Mouse (Mus musculus) CH12F3 (cell line): Measurements from ENCODE around the gene Necab3.

ENCODE experiments used
- in situ Hi-C: fragments of 300-500 bp; cut with MboI; formaldehyde crosslinking; loops from 2 replicates; pipeline ENCODE4 v1.14.3; 2020; ENCODE audit warnings: low sequenced_read_pairs

Necab3 gene

GRCm38 (mm10) chr2:154543567-154544347 lies 14.9 kb downstream of the Necab3 start:
- in situ Hi-C loops, result no loop called here

GRCm38 (mm10) chr2:154541630-154542029 lies 17.1 kb downstream of the Necab3 start:
- in situ Hi-C loops, result no loop called here

GRCm38 (mm10) chr2:154539720-154540119 lies 19.0 kb downstream of the Necab3 start:
- in situ Hi-C loops, result loop anchor here (5.0 kb wide), 1 partner anchor 122 kb away; no protein-coding TSS in a partner anchor

GRCm38 (mm10) chr2:154538710-154539109 lies 20.0 kb downstream of the Necab3 start:
- in situ Hi-C loops, result loop anchor here (5.0 kb wide), 1 partner anchor 121 kb away; no protein-coding TSS in a partner anchor

- in situ Hi-C loops, result loop anchor here (5.0 kb wide), 1 partner anchor 121 kb away; no protein-coding TSS in a partner anchor
Observed at GRCm38 (mm10) chr2:154538310-154538709, 20.4 kb downstream of the Necab3 start.

GRCm38 (mm10) chr2:154534704-154535270 lies 23.9 kb downstream of the Necab3 start:
- in situ Hi-C loops, result loop anchor here (5.0 kb wide), 1 partner anchor 117 kb away; no protein-coding TSS in a partner anchor

- in situ Hi-C loops, result no loop called here
Observed at GRCm38 (mm10) chr2:154532888-154533287, 25.8 kb downstream of the Necab3 start.

- in situ Hi-C loops, result no loop called here
Observed at GRCm38 (mm10) chr2:154526531-154526930, 32.2 kb downstream of the Necab3 start.

GRCm38 (mm10) chr2:154525285-154525684 lies 33.4 kb downstream of the Necab3 start:
- in situ Hi-C loops, result no loop called here

GRCm38 (mm10) chr2:154522334-154522733 lies 36.4 kb downstream of the Necab3 start:
- in situ Hi-C loops, result no loop called here

- in situ Hi-C loops, result no loop called here
Observed at GRCm38 (mm10) chr2:154521449-154521848, 37.2 kb downstream of the Necab3 start.

- in situ Hi-C loops, result no loop called here
Observed at GRCm38 (mm10) chr2:154517424-154517823, 41.3 kb downstream of the Necab3 start.

GRCm38 (mm10) chr2:154516944-154517343 lies 41.7 kb downstream of the Necab3 start:
- in situ Hi-C loops, result no loop called here

GRCm38 (mm10) chr2:154510141-154510540 lies 48.5 kb downstream of the Necab3 start:
- in situ Hi-C loops, result no loop called here

- in situ Hi-C loops, result no loop called here
Observed at GRCm38 (mm10) chr2:154508450-154508849, 50.2 kb downstream of the Necab3 start.

- in situ Hi-C loops, result no loop called here
Observed at GRCm38 (mm10) chr2:154507566-154508283, 51.0 kb downstream of the Necab3 start.

GRCm38 (mm10) chr2:154507076-154507475 lies 51.6 kb downstream of the Necab3 start:
- in situ Hi-C loops, result no loop called here

- in situ Hi-C loops, result no loop called here
Observed at GRCm38 (mm10) chr2:154500758-154501157, 57.9 kb downstream of the Necab3 start.

- in situ Hi-C loops, result no loop called here
Observed at GRCm38 (mm10) chr2:154499717-154500247, 58.9 kb downstream of the Necab3 start.

GRCm38 (mm10) chr2:154498571-154498970 lies 60.1 kb downstream of the Necab3 start:
- in situ Hi-C loops, result no loop called here

GRCm38 (mm10) chr2:154495021-154495420 lies 63.7 kb downstream of the Necab3 start:
- in situ Hi-C loops, result no loop called here
